Mouse (Mus musculus) adrenal gland, postnatal 36 days (tissue): Measurements from ENCODE around the gene Ces1f. TPM values are rescaled to one million over a fixed set of nuclear protein-coding genes. Genes with fewer than 3 reads are reported as not detected.
A peak's percentile ranks its signal among the peaks of the same experiment; 100 is the strongest.
"Not testable (repeated sequence)": the region's sequence is repeated elsewhere in the genome, so short reads cannot be mapped to it uniquely, and the experiment has no call there.

Experiments
- DNase-seq, 2 experiments: peaks; one replicate each; pipeline ENCODE4 v3.0.0; 2021; ENCODE audit warnings: mixed read lengths in 1 of 2
- long read RNA-seq, 2 experiments: library from polyadenylated mRNA; stranded (forward); transcript quantifications; one replicate each; pipeline ENCODE4 v2.0.0; 2021; ENCODE audit warnings: borderline sequencing depth in 2 of 2
- total RNA-seq, 2 experiments: library from RNA; stranded (reverse); gene quantifications; 2 replicates each; pipeline ENCODE4 v1.2.3; 2021

Ces1f gene
- total RNA-seq = 10 to 100 TPM; 10.7 to 19.4 TPM
- long read RNA-seq, experiment 1, transcript Ces1f-201 (14 exons, 1,926 nt) = major isoform, 7 of 9 reads
- long read RNA-seq, experiment 1, partial matches to known transcripts = 1 of 9 reads
- long read RNA-seq, experiment 1, other reads (novel, unspliced or antisense) = 1 of 9 reads
- long read RNA-seq, experiment 2, transcript Ces1f-201 (14 exons, 1,926 nt) = major isoform, 5 of 5 reads
- long read RNA-seq, experiment 2, partial matches to known transcripts = 0 of 5 reads
- long read RNA-seq, experiment 2, other reads (novel, unspliced or antisense) = 0 of 5 reads

- no peak for DNase-seq
Observed at GRCm38 (mm10) chr8:93279556-93279955, at the start of gene Ces1f. Gene Ces1f, minus strand, starts transcription at chr8:93279747.

GRCm38 (mm10) chr8:93325123-93325522, 45.6 kb upstream of the Ces1f start:
- no peak for DNase-seq

- DNase-seq = no peak
Observed at GRCm38 (mm10) chr8:93317031-93317430, 37.5 kb upstream of the Ces1f start.

GRCm38 (mm10) chr8:93315557-93315956, 36.0 kb upstream of the Ces1f start:
- no peak for DNase-seq

DNA sequence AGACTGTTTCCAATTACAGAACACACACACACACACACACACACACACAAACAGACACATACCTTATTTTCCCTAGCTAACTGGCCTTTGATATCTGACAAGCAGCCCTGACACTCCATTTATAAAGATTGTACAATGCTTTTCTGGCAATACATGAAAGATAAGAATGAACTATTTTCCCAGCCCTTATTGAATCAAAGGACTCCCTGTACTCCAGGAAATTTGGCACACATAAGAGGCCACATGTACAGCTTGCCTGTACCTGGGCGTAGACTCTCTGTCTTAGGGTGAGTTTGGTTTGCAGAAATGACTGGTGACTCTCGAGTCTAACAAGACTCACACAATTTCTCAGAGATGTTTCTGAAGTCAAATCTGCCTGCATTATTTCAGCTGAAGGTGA, 4.3 kb upstream of the Ces1f start:
- no peak for DNase-seq

DNA sequence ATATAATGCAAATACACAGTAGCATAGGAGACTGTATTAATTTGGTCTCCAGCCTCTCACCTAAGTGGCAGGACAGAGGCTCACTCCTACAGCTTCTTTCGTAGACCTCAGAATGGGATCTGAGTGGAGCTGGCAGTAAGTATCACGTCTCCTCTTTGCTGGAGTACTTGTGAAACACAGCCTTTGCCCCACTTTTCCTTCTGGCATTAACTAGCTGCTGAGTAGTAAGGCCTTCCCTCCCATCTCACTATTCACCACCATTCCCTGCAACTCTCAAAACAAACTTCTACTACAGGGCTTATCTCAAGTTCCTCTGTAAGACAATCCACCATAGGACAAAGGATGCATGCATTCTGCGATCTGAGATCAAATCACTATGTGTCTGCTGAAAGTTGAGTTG, 2.8 kb upstream of the Ces1f start:
- DNase-seq = no peak

DNA sequence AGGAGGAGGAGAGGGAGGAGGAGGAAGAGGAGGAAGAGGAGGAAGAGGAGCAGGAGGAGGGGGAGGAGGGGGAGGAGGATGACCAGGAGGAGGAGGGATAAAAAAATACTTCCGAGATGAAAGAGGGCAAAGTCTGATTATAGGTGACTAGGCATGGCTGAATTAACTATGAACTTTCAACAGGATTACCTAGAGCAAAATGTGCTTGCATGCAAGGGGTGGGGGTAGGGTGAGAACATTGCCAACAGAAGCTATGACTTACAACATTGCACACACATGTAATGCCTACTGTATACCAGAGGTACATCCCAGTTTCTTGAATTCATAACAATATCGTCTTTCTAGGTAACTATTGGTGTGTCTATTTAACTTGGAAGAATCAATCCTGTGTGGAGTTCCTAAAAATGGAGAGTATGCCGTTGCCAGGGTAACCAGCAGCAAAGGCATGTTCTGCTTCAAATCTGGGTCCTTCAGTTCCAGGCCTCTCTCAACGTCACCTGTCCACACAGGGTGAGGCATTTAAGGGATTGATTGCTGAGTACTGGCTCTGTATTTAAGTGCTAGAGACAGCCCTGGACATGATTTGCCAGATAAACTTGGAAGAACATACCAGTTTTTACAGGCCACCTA, 1.3 kb downstream of the Ces1f start:
- no peak for DNase-seq

- DNase-seq = no peak
Observed at GRCm38 (mm10) chr8:93274609-93275008, 4.9 kb downstream of the Ces1f start.

DNA sequence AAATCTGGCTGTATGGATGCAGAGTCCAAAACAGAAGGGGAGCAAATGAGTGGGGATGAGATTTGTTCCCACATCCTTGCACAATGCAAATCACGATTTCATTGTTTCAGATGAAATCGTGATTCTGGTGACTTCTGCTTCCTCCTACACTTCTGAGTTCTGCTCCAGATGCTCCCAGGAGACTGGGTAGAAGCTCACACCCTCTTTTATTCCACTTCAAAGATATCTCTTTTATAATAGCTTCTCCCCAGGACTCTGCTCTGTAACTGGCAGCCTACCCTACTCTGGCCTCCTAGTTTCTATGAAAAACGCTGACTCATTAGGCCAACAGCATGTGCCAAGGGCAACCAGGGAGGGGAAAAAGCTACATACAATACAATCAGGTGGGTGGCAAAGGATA, 6.2 kb downstream of the Ces1f start:
- peak; percentile 18 to 52 for DNase-seq

- peak; percentile 76 to 85 for DNase-seq
Observed at GRCm38 (mm10) chr8:93272686-93273085, 6.9 kb downstream of the Ces1f start.

GRCm38 (mm10) chr8:93261436-93261835, 18.1 kb downstream of the Ces1f start:
- no peak for DNase-seq

DNA sequence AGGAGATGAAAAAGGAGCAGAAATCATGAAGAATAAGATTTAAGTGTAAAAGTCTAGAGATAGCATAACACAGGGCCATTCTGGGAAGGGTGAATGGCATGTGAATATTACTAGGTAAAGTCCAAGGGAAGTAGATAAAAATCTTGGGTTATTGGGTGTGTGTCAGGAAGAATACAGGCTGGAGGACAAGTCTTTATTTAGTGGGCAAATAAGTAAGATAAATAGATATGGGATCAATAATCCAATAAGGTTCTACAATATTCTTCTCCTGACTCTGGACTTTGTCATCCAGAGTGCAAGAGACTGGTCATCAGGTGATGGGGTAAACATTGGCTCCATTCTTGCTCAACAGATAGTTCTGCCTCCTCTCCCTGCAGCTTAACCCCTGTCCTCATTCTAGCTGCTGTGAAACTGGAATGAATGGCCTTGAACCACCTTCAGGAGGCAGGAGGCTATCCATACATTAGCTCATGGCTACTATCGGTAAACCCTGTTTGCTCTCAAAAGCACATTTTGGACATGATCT, 27.1 kb downstream of the Ces1f start:
- DNase-seq = no peak

DNA sequence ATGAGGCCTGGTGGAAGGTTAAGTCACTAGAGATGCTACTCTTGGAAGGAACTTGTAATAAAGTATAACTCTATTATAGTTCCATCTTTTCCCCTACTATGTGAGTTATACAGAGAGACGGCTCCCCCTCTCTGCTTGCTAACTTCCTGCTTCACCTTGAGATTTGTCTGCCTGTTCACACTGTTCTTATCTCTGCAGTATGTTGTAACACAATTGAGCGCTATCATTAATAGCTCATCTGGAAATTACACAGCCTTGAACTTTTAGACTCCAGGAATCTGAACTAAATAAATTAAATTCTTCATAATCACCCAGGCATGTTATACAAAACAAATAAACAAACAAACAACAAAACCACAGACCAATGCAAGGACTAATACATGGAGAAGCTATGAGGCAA, 33.5 kb downstream of the Ces1f start:
- DNase-seq = no peak

GRCm38 (mm10) chr8:93239884-93240283, 39.7 kb downstream of the Ces1f start:
- no peak for DNase-seq

- DNase-seq = no peak
Observed at GRCm38 (mm10) chr8:93235681-93236080, 43.9 kb downstream of the Ces1f start.

GRCm38 (mm10) chr8:93234706-93235105, 44.8 kb downstream of the Ces1f start:
- peak; percentile 61 to 72 for DNase-seq

- DNase-seq = no peak
Observed at GRCm38 (mm10) chr8:93234068-93234467, 45.5 kb downstream of the Ces1f start.

GRCm38 (mm10) chr8:93229446-93229845, 50.1 kb downstream of the Ces1f start, which contains the start of gene Ces1e:
Gene Ces1e, minus strand, starts transcription at chr8:93229619.
- DNase-seq = no peak

DNA sequence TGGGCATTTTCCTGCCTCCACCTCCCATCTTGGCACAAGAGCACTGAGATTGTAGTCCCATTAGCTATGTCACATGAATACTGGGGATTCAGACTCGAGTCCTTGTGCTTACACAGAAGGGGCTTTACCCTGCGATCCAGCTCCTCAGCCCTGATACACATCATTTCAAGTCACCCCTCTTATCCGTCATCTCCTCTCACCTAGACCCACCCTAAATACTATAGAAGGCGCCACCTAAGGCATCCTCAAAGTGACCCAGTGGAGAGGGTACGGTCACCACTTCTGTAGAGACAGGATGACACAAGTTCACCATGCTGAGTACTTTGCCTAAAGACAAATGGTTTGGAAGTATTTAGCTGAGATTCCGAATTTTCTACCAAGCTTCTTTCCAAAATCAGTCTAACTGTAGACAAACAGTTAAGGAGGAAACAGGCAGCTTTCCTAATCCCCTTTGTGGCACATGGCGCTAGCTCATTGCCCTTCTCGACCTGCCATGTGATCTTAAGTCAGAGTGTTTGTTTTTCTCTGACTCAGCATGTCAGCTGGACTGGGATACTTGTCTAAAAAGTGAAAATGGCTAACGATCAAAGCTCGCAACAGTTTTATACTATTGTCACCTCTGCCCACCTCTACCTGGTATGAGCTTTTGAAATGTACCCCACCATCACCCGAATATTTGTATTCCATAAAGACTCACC, 50.7 kb downstream of the Ces1f start:
- peak; percentile 16 to 33 for DNase-seq

DNA sequence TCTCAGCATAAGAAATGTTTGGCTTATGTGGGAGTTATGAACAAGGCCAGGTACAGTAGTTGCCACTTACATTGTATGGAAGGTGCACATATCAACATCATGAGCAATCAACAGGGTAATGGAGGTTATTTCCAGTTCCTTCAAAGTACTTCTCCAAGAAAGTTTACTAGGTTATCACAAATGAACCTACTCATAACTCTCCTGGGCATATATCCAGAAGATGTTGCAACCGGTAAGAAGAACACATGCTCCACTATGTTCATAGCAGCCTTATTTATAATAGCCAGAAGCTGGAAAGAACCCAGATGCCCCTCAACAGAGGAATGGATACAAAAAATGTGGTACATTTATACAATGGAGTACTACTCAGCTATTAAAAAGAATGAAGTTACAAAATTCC, 53.1 kb downstream of the Ces1f start:
- DNase-seq = not testable (repeated sequence)

- no peak for DNase-seq
Observed at GRCm38 (mm10) chr8:93221896-93222295, 57.7 kb downstream of the Ces1f start.

DNA sequence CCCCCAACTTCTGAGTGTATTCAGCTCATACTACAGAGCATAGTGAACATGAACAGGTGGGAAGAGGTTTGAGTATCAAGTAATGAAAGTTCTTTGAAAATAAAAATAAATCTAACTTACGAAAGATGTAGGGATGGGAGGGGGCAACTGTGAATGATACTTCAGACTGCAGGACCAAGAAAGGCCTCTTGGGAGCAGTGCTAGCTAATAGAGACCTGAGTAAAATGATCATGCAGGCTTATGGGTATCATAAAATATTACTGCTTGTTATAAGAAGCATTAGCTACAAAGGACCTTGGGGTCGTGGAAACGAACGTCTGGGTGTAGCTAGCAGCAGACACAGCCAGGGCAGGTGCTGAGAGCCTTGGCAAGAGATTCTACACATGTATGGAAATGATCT, 61.7 kb downstream of the Ces1f start:
- no peak for DNase-seq

DNA sequence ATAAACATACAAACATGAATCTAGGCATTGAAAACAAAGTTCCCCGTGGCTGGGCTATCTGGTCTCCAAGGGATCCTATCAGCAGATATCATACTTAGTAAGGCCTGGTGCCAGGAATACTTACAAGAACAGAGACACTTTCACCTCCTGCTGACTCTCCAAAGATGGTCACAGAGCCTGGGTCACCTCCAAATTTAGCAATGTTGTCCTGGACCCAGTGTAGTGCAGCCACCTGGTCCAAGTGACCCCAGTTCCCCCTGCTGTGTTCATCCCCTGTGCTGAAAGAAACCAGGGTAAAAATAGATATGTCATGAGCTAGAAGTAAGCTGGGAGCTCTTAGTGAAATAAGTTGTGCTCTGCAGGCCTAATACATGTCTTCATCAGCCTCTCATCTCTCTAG, 62.2 kb downstream of the Ces1f start:
- no peak for DNase-seq
